Mouse (Mus musculus) gastrocnemius, adult 18-20 months (tissue): ENCODE measurements around the gene 9930022D16Rik. TPM values are rescaled to one million over a fixed set of nuclear protein-coding genes. Genes with fewer than 3 reads are reported as not detected.
A peak's percentile ranks its signal among the peaks of the same experiment; 100 is the strongest.

ENCODE experiments used
- DNase-seq: peaks from one replicate; pipeline ENCODE4 v3.0.0; 2021; ENCODE audit warnings: low spot score
- long read RNA-seq, 2 experiments: library from polyadenylated mRNA; stranded (forward); transcript quantifications; one replicate each; pipeline ENCODE4 v2.0.0; 2021
- total RNA-seq, 2 experiments: library from RNA; stranded (reverse); gene quantifications; 2 replicates each; pipeline ENCODE4 v1.2.3; 2021

The 9930022D16Rik gene
- not detected for total RNA-seq
- long read RNA-seq, experiment 1 = 0 reads
- long read RNA-seq, experiment 2 = 0 reads

DNA sequence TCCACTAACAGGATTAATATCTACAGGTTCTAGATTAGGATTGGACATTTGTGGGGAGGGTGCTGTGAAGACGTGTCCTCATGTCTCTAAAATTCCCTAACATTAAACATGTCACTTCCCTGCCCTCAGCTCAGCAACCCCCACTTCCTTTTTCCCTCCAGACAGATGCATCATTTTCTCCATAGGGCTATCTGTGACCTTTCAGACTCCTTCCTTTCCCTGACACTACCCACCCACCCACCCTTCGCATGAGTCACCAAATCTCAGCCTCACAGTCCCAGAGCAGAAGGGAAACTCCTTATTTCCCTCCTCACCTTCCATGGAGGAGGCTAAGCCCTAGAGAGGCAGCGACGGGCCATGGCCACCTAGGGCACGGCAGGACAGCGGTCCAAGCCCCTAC is at the start of gene 9930022D16Rik:
TSS of gene 9930022D16Rik (plus strand) at position 301 of the 400 bp plus-strand sequence.
- no peak for DNase-seq

GRCm38 (mm10) chr11:109364337-109364736 is 49.4 kb upstream of the 9930022D16Rik start:
- DNase-seq = no peak

DNA sequence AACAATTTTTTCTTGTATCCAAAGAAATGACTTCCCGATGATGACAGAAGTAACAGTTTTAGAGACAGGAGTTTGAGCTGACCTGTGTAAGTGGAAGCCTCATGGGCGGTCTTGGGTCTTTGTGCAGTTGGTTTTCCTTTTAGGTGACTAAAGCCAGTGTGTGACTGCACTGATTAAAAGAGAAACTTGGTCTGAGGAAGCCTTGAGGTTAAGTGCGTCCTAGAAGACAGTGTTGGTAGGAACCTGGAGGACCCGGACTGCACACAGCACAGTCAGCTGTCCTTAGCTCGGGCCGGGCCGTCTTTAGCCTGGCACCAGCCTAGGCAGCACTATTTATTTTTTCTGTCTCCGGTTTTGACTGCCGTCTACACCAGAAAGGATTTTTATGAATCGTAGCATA is 48.8 kb upstream of the 9930022D16Rik start:
- DNase-seq = no peak

GRCm38 (mm10) chr11:109365818-109366217 is 47.9 kb upstream of the 9930022D16Rik start:
- no peak for DNase-seq

- no peak for DNase-seq
Measured at GRCm38 (mm10) chr11:109366802-109367579, 46.7 kb upstream of the 9930022D16Rik start.

- peak; percentile 29 for DNase-seq
Measured at GRCm38 (mm10) chr11:109369026-109369637, 44.6 kb upstream of the 9930022D16Rik start.

GRCm38 (mm10) chr11:109375412-109375811 is 38.3 kb upstream of the 9930022D16Rik start:
- DNase-seq = no peak

- no peak for DNase-seq
Measured at GRCm38 (mm10) chr11:109376484-109377143, 37.1 kb upstream of the 9930022D16Rik start.

DNA sequence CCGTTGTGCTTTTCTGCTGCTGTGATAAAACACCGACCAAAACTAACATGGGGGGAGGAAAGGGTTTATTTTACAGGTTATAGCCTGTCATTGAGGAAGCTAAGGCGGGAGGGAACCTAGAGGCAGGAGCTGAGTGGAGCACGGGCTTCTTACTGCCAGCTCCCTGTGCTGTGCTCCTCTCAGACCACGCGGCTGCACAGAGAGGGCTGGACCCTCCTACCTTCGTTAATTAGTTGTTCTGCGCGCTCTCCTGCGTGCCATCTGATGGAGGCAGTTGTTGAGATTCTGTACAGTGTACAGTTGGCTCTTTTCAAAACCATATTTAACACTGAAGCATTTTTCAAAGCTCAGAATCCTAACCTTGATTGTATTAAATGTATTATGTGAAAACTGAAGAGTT is 36.2 kb upstream of the 9930022D16Rik start:
- DNase-seq = no peak

DNA sequence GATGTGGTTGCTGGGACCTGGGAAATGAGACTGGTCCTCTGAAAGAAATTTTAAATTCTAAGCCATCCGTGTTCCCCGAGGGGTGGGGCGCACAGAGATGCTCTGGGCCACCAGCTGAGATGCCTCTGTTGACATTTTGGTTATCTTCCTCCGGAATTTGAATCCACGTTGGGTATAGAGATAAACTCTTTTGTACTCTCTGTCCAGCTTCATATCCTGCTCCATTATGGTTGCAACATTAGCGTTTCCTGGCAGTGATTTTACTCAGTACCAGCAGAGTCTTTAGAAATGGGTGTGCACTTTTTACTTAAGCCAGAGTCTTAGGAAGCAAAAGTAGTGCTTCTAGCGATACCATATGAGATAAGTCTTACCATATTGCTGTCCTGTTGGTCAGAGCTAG is 35.7 kb upstream of the 9930022D16Rik start:
- DNase-seq = no peak

DNA sequence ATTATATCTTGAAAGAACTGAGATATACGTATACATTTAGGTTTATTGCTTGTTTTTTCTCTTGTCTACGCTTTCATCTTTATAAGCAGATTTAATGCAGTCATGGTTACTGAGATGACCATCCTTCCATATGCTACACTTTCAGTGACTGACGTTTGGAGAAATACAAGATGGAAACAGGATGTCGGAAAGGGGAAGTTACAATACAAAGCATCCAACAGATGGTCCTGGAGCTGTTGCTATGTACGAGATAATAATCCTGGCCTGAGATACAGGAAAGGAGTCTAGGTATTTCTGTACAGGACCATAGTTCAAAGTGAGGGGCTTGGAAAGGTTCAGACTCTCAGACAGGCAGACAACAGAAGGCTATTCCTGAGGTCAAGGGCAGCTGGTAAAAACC is 33.1 kb upstream of the 9930022D16Rik start:
- no peak for DNase-seq

- DNase-seq = no peak
Measured at GRCm38 (mm10) chr11:109385296-109385695, 28.4 kb upstream of the 9930022D16Rik start.

DNA sequence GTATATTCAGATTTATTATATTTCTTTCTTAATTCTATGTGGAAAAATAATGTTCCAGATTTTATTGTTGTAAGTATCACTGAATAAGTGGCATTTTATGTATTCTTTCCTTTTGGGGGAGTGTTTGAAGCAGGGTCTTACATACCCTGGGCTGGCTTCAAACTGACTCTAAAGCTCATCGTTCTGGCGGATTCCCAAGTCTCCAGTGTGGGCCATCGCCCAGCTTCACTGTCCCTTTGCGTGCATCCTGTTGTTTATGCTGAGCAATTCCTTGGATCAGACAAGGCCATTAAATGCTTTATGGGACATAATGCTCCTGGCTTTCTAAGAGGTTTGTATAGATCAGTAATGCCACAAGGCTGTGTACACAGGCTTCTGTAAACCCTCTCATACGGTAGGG is 24.7 kb upstream of the 9930022D16Rik start:
- DNase-seq = no peak

GRCm38 (mm10) chr11:109391200-109391599 is 22.5 kb upstream of the 9930022D16Rik start:
- no peak for DNase-seq

DNA sequence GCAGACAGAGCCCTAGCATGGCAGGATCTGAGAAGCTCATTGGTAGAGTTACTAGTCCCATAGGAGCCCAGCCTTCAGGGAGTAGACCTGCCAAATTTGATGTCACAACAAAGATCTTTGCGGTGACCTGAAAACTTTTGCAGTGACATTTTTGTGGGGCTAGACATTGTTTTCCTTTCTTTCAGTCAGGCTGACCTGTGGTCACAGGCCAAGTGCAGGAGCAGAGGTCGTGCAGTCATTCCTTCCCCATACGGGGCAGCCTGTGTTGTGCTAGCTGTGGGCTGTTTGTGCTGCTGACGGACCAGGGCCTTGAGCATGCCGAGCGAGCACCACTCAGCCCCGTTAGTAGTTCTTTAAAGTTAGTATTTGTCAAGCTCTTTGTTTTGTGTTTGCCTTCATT is 22.0 kb upstream of the 9930022D16Rik start:
- no peak for DNase-seq

GRCm38 (mm10) chr11:109392601-109393000 is 21.1 kb upstream of the 9930022D16Rik start:
- no peak for DNase-seq

DNA sequence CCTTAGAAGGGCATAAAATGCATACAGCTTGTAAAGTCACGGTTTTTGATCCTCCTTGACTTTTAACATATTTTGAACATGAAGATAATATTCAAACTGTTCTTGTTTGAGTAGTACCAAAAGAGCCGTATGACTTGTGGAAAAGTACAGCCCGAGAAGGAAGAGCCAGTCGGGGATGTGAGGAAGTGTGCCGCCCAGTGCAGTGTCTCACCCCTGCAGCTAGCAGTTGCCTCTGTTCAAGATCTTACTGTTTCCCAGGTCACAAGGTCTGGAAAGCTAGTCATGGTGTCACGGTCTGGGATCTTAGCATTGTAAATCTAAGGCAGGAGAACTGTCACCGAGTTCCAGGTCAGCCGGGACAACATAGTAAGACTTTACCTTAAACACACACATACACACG is 19.0 kb upstream of the 9930022D16Rik start:
- DNase-seq = no peak

- DNase-seq = no peak
Measured at GRCm38 (mm10) chr11:109395291-109395690, 18.4 kb upstream of the 9930022D16Rik start.

DNA sequence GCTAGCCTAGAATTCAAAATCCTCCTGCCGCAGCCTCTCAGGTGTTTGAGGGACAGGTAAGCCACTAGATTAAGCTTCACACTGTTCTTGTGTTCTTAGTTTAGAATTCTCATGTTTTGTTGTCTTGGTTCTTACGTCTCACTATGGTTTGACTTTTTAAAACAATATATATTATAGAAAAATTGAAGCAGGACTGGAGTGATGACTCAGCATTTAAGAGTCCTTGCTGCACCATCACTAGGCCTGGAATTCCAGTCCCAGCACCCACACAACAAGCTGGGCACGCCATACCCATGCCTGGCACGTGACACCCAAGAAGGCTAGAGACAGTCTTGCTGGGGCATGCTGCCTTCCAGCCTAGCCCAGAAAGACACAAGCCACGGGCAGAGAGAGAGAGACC is 7.3 kb upstream of the 9930022D16Rik start:
- DNase-seq = no peak

GRCm38 (mm10) chr11:109410197-109410980 is 3.3 kb upstream of the 9930022D16Rik start:
- no peak for DNase-seq

DNA sequence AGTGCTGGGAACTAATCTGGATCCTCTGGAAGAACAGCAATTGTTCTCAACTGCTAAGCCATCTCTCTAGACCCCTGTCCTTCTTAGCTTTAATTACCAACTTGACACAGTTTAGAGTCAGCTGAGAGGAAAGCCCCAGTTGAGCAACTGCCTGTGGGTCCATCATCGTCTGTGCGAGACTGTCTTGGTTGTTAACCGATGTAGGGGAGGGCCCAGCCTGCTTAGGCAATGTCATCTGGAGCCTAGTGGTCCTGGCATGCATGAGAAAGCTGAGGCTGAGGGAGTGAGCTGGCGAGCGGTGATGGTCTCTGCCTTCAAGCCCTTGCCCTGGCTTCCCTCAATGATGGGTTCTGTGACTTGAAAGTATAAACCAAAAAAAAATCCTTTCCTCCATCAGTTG is 1.1 kb downstream of the 9930022D16Rik start:
- no peak for DNase-seq
